Mouse (Mus musculus): ENCODE measurements around the gene Cacna1f.

DNA sequence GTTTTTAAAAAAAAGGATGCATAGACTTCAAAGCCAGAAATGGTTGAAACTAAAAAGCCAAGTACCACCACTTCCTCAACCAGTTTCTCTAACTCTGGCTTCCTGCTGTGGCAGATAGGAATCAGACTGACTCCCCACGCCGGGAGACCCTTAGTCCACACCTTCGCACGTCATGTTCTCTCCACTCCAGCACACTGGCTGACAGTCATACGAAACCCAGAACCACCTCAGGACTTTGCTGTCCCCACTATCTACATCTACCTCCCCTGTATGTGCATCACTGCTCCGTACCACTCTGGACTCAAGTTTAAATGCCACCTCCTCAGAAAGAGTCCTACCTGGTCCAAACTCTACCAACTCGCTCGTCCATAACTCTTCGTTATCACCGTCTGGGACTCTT is 34.4 kb upstream of the Cacna1f start:
- no peak for TF ChIP-seq GATA1 (IDR thresholded peaks at IDR 0.05; ENCODE audit: borderline replicate concordance, low read length)
- TF ChIP-seq FLI1 (IDR thresholded peaks at IDR 0.05; ENCODE audit: low read length) = no peak
